Comparison of ENCODE assay signal across 7 mouse cellular contexts in the genomic region with DNA sequence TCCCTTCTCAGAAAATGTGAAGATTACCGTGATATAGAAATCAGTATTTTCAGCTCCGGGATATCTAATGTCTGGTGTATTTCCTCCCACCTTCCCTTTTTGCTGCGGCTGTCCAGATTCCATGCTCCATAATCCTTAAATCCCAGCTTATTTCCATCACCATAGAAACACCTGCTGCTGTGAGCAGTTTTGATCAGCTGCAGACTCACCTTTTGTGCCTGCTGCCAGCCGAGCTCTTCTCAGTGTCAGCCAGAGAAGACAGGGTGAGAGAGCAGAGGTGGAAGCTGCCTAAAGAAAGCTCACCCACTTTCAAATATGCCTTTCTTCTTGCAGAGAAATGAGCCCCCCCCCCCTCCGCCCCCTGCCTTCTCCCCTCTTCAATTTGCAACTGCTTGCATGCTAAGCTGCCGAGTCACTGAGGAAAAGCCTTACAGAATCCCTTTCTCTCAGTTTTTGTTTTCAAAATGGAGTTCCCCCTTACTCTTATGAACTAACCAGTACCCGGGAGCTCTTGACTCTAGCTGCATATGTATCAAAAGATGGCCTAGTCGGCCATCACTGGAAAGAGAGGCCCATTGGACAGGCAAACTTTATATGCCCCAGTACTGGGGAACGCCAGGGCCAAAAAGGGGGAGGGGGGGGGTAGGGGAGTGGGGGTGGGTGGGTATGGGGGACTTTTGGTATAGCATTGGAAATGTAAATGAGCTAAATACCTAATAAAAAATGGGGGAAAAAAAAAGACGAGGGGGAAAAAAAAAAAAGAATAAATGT.
DNase-seq lines count a peak whose midpoint lies in the region; ATAC-seq lines count a peak whose summit lies in the region.
"Not testable (repeated sequence)": the region's sequence is repeated elsewhere in the genome, so short reads cannot be mapped to it uniquely, and the experiment has no call there.

No protein-coding gene starts in this region.

- WGBS in embryonic facial prominence, embryonic 14.5 days: 51% methylated on average over 10 of the region's 10 CpGs
- WGBS in forebrain, embryonic 14.5 days: 19% methylated on average over 9 of the region's 10 CpGs
- 43% methylated on average over 10 of the region's 10 CpGs for WGBS in hindbrain, embryonic 14.5 days
- WGBS in midbrain, embryonic 10.5 days: 46% methylated on average over 10 of the region's 10 CpGs
- WGBS in midbrain, embryonic 15.5 days: 18% methylated on average over 10 of the region's 10 CpGs

- H3K4me2 ChIP-seq in embryonic facial prominence, embryonic 14.5 days (ENCODE audit: low read depth, low read length); forebrain, embryonic 14.5 days (ENCODE audit: low read length); hindbrain, embryonic 14.5 days (replicated peaks): not testable (repeated sequence)
- peak overlapping the region; percentile 39 for H3K4me2 ChIP-seq in midbrain, embryonic 15.5 days

- not testable (repeated sequence) for H3K4me1 ChIP-seq in embryonic facial prominence, embryonic 14.5 days (ENCODE audit: control insufficient read depth, insufficient read depth, low read length); forebrain, embryonic 14.5 days (ENCODE audit: control insufficient read depth, insufficient read depth, low read length); hindbrain, embryonic 14.5 days (replicated peaks; ENCODE audit: control insufficient read depth, insufficient read depth, low read length); midbrain, embryonic 15.5 days
- peaks cover 12% of the 10 kb centered on the region for H3K4me1 ChIP-seq in midbrain, embryonic 10.5 days

- H3K4me3 ChIP-seq in embryonic facial prominence, embryonic 14.5 days (ENCODE audit: low read depth, low read length); forebrain, embryonic 14.5 days (ENCODE audit: low read depth, low read length); hindbrain, embryonic 14.5 days (replicated peaks; ENCODE audit: low read length); midbrain, embryonic 15.5 days: not testable (repeated sequence)
- peak overlapping the region; percentile 29; the same call in 1 of the 2 replicates for H3K4me3 ChIP-seq in midbrain, embryonic 10.5 days

- not testable (repeated sequence) for H3K9ac ChIP-seq in embryonic facial prominence, embryonic 14.5 days (ENCODE audit: low read depth, low read length); forebrain, embryonic 14.5 days (ENCODE audit: low read length); hindbrain, embryonic 14.5 days
- peak overlapping the region; percentile 12 for H3K9ac ChIP-seq in midbrain, embryonic 15.5 days

- H3K27me3 ChIP-seq in embryonic facial prominence, embryonic 14.5 days (replicated peaks; ENCODE audit: control insufficient read depth, insufficient read depth, low read length); forebrain, embryonic 14.5 days (replicated peaks; ENCODE audit: control insufficient read depth, insufficient read depth, low read length); hindbrain, embryonic 14.5 days (ENCODE audit: control insufficient read depth, insufficient read depth, low read length); midbrain, embryonic 10.5 days (ENCODE audit: low read depth, poor library complexity, severe bottlenecking); midbrain, embryonic 15.5 days (replicated peaks): not testable (repeated sequence)

- not testable (repeated sequence) for H3K27ac ChIP-seq in embryonic facial prominence, embryonic 14.5 days (replicated peaks; ENCODE audit: low read depth, low read length); forebrain, embryonic 14.5 days (ENCODE audit: low read depth, low read length); hindbrain, embryonic 14.5 days
- peak overlapping the region; percentile 67 for H3K27ac ChIP-seq in midbrain, embryonic 10.5 days (replicated peaks)
- H3K27ac ChIP-seq in midbrain, embryonic 15.5 days: peak overlapping the region; percentile 70

- peak; percentile 91; the same call in 1 of the 2 replicates for ATAC-seq in embryonic facial prominence, embryonic 14.5 days (ENCODE audit: low read depth)
- ATAC-seq in forebrain, embryonic 14.5 days: peak; percentile 71
- peak; percentile 48; the same call in 1 of the 2 replicates for ATAC-seq in hindbrain, embryonic 14.5 days (ENCODE audit: low FRiP score)
- peak; percentile 93 for ATAC-seq in midbrain, embryonic 15.5 days (replicated peaks)

- peak; percentile 17 for DNase-seq in embryo, embryonic 10 days (ENCODE audit: low spot score)
- peak; percentile 27 for DNase-seq in embryonic facial prominence, embryonic 14.5 days (ENCODE audit: low spot score)
- DNase-seq in forebrain, embryonic 14.5 days (ENCODE audit: low spot score): peak; percentile 47
- not testable (repeated sequence) for DNase-seq in hindbrain, embryonic 14.5 days (ENCODE audit: low spot score); midbrain, embryonic 10.5 days (ENCODE audit: low spot score)
- DNase-seq in retina, postnatal 7 days (ENCODE audit: low read depth, low spot score): peak; percentile 61

- not testable (repeated sequence) for H3K36me3 ChIP-seq in embryonic facial prominence, embryonic 14.5 days (ENCODE audit: control insufficient read depth, insufficient read depth, low read length); forebrain, embryonic 14.5 days (ENCODE audit: control insufficient read depth, insufficient read depth, low read length); hindbrain, embryonic 14.5 days (replicated peaks; ENCODE audit: control insufficient read depth, insufficient read depth); midbrain, embryonic 10.5 days; midbrain, embryonic 15.5 days (replicated peaks)

- H3K9me3 ChIP-seq in embryonic facial prominence, embryonic 14.5 days (ENCODE audit: control insufficient read depth, low read length); forebrain, embryonic 14.5 days (replicated peaks; ENCODE audit: control insufficient read depth, low read length); hindbrain, embryonic 14.5 days (ENCODE audit: control insufficient read depth, low read length); midbrain, embryonic 10.5 days (replicated peaks); midbrain, embryonic 15.5 days: not testable (repeated sequence)
